Mouse (Mus musculus): ENCODE results near the gene 4933402J07Rik. TPM values are rescaled to one million over a fixed set of nuclear protein-coding genes. Genes with fewer than 3 reads are reported as not detected.

4933402J07Rik gene
- polyA plus RNA-seq, 1 experiment from 2014 or later, result not detected

GRCm38 (mm10) chr8:87569706-87570563 lies 6.3 kb downstream of the 4933402J07Rik start:
- Histone ChIP-seq H3K36me3 (no peaks in the 10 kb centered on the region), H3K4me1 (peaks cover 12% of the 10 kb centered on the region), H3K27ac (0 out of 2 replicates have a peak overlapping the region, but pooled peaks have one; percentile 15), H3K4me3 (0 out of 2 replicates have a peak overlapping the region, but pooled peaks have one; percentile 11), H3K27me3 (replicated peaks) (no peaks in the 10 kb centered on the region), H3K9ac (no peak overlapping the region), H3K4me2 (replicated peaks) (peak overlapping the region; percentile 51), H3K9me3 (no peaks in the 10 kb centered on the region)
- no peak for ATAC-seq (ENCODE audit: low FRiP score, low read depth)
- 32% methylated on average over 13 of the region's 13 CpGs for WGBS

- H3K4me3 ChIP-seq, result 0 out of 2 replicates have a peak overlapping the region, but pooled peaks have one; percentile 11
- H3K4me1 ChIP-seq, result peaks cover 12% of the 10 kb centered on the region
- H3K9me3 ChIP-seq, result no peaks in the 10 kb centered on the region
- H3K27me3 ChIP-seq (replicated peaks), result no peaks in the 10 kb centered on the region
- 0 out of 2 replicates have a peak overlapping the region, but pooled peaks have one; percentile 15 for H3K27ac ChIP-seq
- no peak overlapping the region for H3K9ac ChIP-seq
- no peaks in the 10 kb centered on the region for H3K36me3 ChIP-seq
- no peak for ATAC-seq (ENCODE audit: low FRiP score, low read depth)
- peak overlapping the region; percentile 51 for H3K4me2 ChIP-seq (replicated peaks)
- 3% methylated on average over 8 of the region's 8 CpGs for WGBS
Measured at GRCm38 (mm10) chr8:87570564-87570855, 6.9 kb downstream of the 4933402J07Rik start.

- H3K9ac ChIP-seq, result no peak overlapping the region
- no peaks in the 10 kb centered on the region for H3K27me3 ChIP-seq (replicated peaks)
- no peak overlapping the region for H3K27ac ChIP-seq
- H3K36me3 ChIP-seq, result no peaks in the 10 kb centered on the region
- 8% methylated on average over 7 of the region's 7 CpGs for WGBS
- no peak overlapping the region for H3K4me3 ChIP-seq
- no peaks in the 10 kb centered on the region for H3K9me3 ChIP-seq
- no peak for ATAC-seq (ENCODE audit: low FRiP score, low read depth)
- peaks cover 12% of the 10 kb centered on the region for H3K4me1 ChIP-seq
- peak overlapping the region; percentile 51 for H3K4me2 ChIP-seq (replicated peaks)
Measured at GRCm38 (mm10) chr8:87570880-87571279, 7.2 kb downstream of the 4933402J07Rik start.

- WGBS, result 0% methylated on average over 2 of the region's 2 CpGs
- H3K4me1 ChIP-seq, result no peaks in the 10 kb centered on the region
- H3K9ac ChIP-seq, result no peak overlapping the region
- no peak overlapping the region for H3K4me3 ChIP-seq
- H3K4me2 ChIP-seq (replicated peaks), result no peak overlapping the region
- 0 out of 2 replicates have a peak, but pooled peaks have one; percentile 33 for ATAC-seq (ENCODE audit: low FRiP score, low read depth)
- H3K27me3 ChIP-seq (replicated peaks), result no peaks in the 10 kb centered on the region
- H3K9me3 ChIP-seq, result no peaks in the 10 kb centered on the region
- no peak overlapping the region for H3K27ac ChIP-seq
- H3K36me3 ChIP-seq, result no peaks in the 10 kb centered on the region
Measured at GRCm38 (mm10) chr8:87594272-87594671, 30.6 kb downstream of the 4933402J07Rik start.

DNA sequence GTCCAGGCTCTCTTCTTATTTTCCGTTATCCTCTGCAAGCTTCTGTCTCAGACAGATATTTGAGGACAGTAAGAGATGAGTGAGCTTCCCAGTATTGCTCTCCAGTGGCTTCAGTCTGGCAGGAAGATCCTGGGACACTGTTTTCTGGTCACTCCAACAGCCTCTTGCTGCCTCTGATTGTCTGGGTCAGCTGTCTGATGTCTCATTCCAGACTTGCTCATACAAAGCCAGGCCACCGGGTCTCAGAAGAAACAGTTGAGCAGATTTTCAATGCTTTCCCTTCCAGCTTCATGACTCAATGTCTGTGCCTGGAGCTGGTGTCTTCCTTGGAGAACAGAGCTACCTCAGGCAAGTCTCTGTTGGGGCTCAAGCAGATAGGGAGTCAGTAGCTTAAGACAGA lies 39.1 kb downstream of the 4933402J07Rik start:
- Histone ChIP-seq H3K36me3 (no peaks in the 10 kb centered on the region), H3K4me2 (replicated peaks) (no peak overlapping the region), H3K27me3 (replicated peaks) (no peaks in the 10 kb centered on the region), H3K9me3 (no peaks in the 10 kb centered on the region), H3K9ac (no peak overlapping the region), H3K4me3 (no peak overlapping the region), H3K4me1 (no peaks in the 10 kb centered on the region), H3K27ac (no peak overlapping the region)
- no peak for ATAC-seq (ENCODE audit: low FRiP score, low read depth)
- 81% methylated on average over 2 of the region's 2 CpGs for WGBS

DNA sequence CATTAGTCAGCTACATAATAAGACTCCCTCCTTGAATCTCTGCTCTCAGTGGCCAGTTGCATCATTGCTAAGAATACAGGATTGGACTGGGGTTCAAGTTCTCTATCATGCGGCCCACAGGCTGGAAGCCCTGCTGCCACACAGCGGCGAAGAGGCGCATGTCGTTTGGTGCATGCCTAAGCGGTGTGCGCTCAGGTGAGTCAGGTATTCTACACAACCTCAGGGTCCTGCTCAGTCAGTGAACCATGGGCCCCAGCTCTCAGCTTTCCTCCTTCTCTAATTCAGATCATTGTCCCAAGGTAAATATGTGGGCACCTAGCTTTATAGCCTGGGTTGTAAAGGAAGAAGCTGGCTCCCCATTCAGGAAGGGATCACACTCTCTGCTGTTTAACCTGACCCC lies 45.5 kb downstream of the 4933402J07Rik start:
- WGBS, result 90% methylated on average over 7 of the region's 7 CpGs
- no peak for ATAC-seq (ENCODE audit: low FRiP score, low read depth)
- no peaks in the 10 kb centered on the region for H3K36me3 ChIP-seq

GRCm38 (mm10) chr8:87609651-87610192 lies 46.1 kb downstream of the 4933402J07Rik start:
- Histone ChIP-seq H3K9me3 (no peaks in the 10 kb centered on the region), H3K36me3 (no peaks in the 10 kb centered on the region), H3K4me3 (no peak overlapping the region), H3K27me3 (replicated peaks) (no peaks in the 10 kb centered on the region), H3K27ac (no peak overlapping the region), H3K4me2 (replicated peaks) (no peak overlapping the region), H3K4me1 (no peaks in the 10 kb centered on the region), H3K9ac (no peak overlapping the region)
- 91% methylated on average over 4 of the region's 4 CpGs for WGBS
- ATAC-seq (ENCODE audit: low FRiP score, low read depth), result no peak

More for the DNA sequence above, 45.5 kb downstream of the 4933402J07Rik start:
- no peak overlapping the region for H3K4me2 ChIP-seq (replicated peaks)
- no peaks in the 10 kb centered on the region for H3K27me3 ChIP-seq (replicated peaks)
- H3K9ac ChIP-seq, result no peak overlapping the region
- H3K27ac ChIP-seq, result no peak overlapping the region
- H3K4me3 ChIP-seq, result no peak overlapping the region
- no peaks in the 10 kb centered on the region for H3K9me3 ChIP-seq
- no peaks in the 10 kb centered on the region for H3K4me1 ChIP-seq

GRCm38 (mm10) chr8:87613701-87614100 lies 50.0 kb downstream of the 4933402J07Rik start:
- no peaks in the 10 kb centered on the region for H3K9me3 ChIP-seq
- WGBS, result 92% methylated on average over 1 of the region's 1 CpGs
- no peak overlapping the region for H3K4me2 ChIP-seq (replicated peaks)
- H3K9ac ChIP-seq, result no peak overlapping the region
- H3K36me3 ChIP-seq, result no peaks in the 10 kb centered on the region
- H3K4me1 ChIP-seq, result no peaks in the 10 kb centered on the region
- ATAC-seq (ENCODE audit: low FRiP score, low read depth), result no peak
- no peak overlapping the region for H3K27ac ChIP-seq
- no peak overlapping the region for H3K4me3 ChIP-seq
- no peaks in the 10 kb centered on the region for H3K27me3 ChIP-seq (replicated peaks)

- Histone ChIP-seq H3K4me3 (no peak overlapping the region), H3K27me3 (replicated peaks) (no peaks in the 10 kb centered on the region), H3K9ac (no peak overlapping the region), H3K9me3 (no peaks in the 10 kb centered on the region), H3K36me3 (no peaks in the 10 kb centered on the region), H3K4me1 (peaks cover 7% of the 10 kb centered on the region; the same call in 1 of the 2 replicates), H3K27ac (no peak overlapping the region), H3K4me2 (replicated peaks) (no peak overlapping the region)
- WGBS, result 63% methylated on average over 7 of the region's 7 CpGs
- ATAC-seq (ENCODE audit: low FRiP score, low read depth), result no peak
Measured at GRCm38 (mm10) chr8:87619118-87619517, 55.5 kb downstream of the 4933402J07Rik start.

- no peak for ATAC-seq (ENCODE audit: low FRiP score, low read depth)
- H3K4me3 ChIP-seq, result no peak overlapping the region
- H3K36me3 ChIP-seq, result no peaks in the 10 kb centered on the region
- H3K27ac ChIP-seq, result no peak overlapping the region
- H3K9me3 ChIP-seq, result no peaks in the 10 kb centered on the region
- no peak overlapping the region for H3K9ac ChIP-seq
- H3K4me2 ChIP-seq (replicated peaks), result no peak overlapping the region
- peaks cover 7% of the 10 kb centered on the region; the same call in 1 of the 2 replicates for H3K4me1 ChIP-seq
- 73% methylated on average over 2 of the region's 2 CpGs for WGBS
- no peaks in the 10 kb centered on the region for H3K27me3 ChIP-seq (replicated peaks)
Measured at GRCm38 (mm10) chr8:87619529-87619928, 55.9 kb downstream of the 4933402J07Rik start.

DNA sequence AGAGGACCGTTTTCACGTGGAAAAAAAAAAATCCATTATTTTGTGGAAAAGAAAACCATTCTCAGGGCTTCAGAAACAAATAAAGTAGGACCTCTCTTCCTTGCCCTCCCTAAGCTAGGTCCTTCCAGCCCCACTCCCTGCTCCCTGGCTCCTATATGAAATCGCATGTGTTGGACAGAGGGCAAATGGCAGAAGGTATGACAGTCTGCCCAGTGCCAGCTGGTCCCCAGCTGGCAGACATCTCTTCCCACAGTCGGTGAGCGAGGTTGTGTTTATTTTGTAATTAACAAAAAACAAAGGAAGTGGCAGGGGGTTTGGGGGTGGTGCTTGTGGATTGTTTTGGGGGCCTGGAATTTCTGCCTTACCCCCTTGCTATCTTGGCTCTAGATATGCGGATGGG lies 56.6 kb downstream of the 4933402J07Rik start:
- Histone ChIP-seq H3K4me3 (no peak overlapping the region), H3K27me3 (replicated peaks) (no peaks in the 10 kb centered on the region), H3K4me1 (peaks cover 7% of the 10 kb centered on the region; the same call in 1 of the 2 replicates), H3K4me2 (replicated peaks) (no peak overlapping the region), H3K9ac (no peak overlapping the region), H3K27ac (no peak overlapping the region), H3K36me3 (no peaks in the 10 kb centered on the region), H3K9me3 (no peaks in the 10 kb centered on the region)
- ATAC-seq (ENCODE audit: low FRiP score, low read depth), result no peak
- 68% methylated on average over 6 of the region's 6 CpGs for WGBS

DNA sequence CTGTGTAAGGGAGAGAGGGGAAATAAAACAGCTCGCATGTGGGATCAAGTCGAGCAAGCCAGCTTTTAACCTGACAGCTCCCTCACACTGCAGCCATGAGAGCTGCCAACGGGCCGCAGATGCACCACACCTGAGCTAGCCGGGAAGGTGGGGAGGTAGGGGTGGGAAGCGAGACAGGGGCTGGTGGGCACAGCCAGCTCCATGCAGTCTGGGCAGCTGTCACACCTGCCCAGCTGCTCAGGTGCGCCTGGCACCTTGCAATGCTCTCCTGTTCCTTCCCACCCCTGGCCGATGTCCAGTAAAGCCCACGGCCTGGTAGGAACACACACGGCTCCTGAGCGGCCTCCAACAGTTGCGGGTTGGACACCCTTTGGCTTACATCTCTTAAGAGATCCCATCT lies 57.5 kb downstream of the 4933402J07Rik start:
- WGBS, result 87% methylated on average over 12 of the region's 12 CpGs
- no peak overlapping the region for H3K9ac ChIP-seq
- no peak overlapping the region for H3K4me3 ChIP-seq
- H3K4me2 ChIP-seq (replicated peaks), result no peak overlapping the region
- no peaks in the 10 kb centered on the region for H3K27me3 ChIP-seq (replicated peaks)
- no peak overlapping the region for H3K27ac ChIP-seq
- no peak for ATAC-seq (ENCODE audit: low FRiP score, low read depth)
- H3K4me1 ChIP-seq, result peaks cover 7% of the 10 kb centered on the region; the same call in 1 of the 2 replicates
- no peaks in the 10 kb centered on the region for H3K36me3 ChIP-seq
- H3K9me3 ChIP-seq, result no peaks in the 10 kb centered on the region

Measured in neural tube, embryonic 12.5 days (tissue).